ENCODE assay signal across 9 mouse cellular contexts in genomic region chr12:92975698-92976097, GRCm38 (mm10).
"Had no signal": no experiment of that assay in that cellular context is flagged by ENCODE, and none has a peak within 500 bp of the region (broad histone marks: within the 10 kb centered on the region; RNA-seq: fewer than 3 reads in every experiment).

No protein-coding gene starts in this region.

- H3K27me3 ChIP-seq: kidney, embryonic 15.5 days; limb, embryonic 13.5 days; neural tube, embryonic 13.5 days had no signal

- H3K9ac ChIP-seq: kidney, embryonic 15.5 days; limb, embryonic 13.5 days; liver, embryonic 14.5 days; neural tube, embryonic 13.5 days had no signal

- H3K4me2 ChIP-seq: kidney, embryonic 15.5 days; limb, embryonic 13.5 days; neural tube, embryonic 13.5 days had no signal

- H3K4me3 ChIP-seq: kidney, embryonic 15.5 days; limb, embryonic 13.5 days; neural tube, embryonic 13.5 days had no signal

- H3K4me1 ChIP-seq: kidney, embryonic 15.5 days; limb, embryonic 13.5 days; neural tube, embryonic 13.5 days had no signal

- H3K36me3 ChIP-seq: kidney, embryonic 15.5 days; limb, embryonic 13.5 days; neural tube, embryonic 13.5 days had no signal

- DNase-seq: kidney, postnatal 14 days; left cerebral cortex, postnatal 4 days; lung, adult 18-20 months; right cerebral cortex, postnatal 14 days; thymus, postnatal 36 days had no signal

- H3K9me3 ChIP-seq: kidney, embryonic 15.5 days; limb, embryonic 13.5 days; neural tube, embryonic 13.5 days had no signal

- H3K27ac ChIP-seq: kidney, embryonic 15.5 days; limb, embryonic 13.5 days; liver, embryonic 14.5 days; neural tube, embryonic 13.5 days had no signal
